Mouse (Mus musculus) lung, postnatal 0 days (tissue): ENCODE measurements around the gene Ngdn. TPM values are rescaled to one million over a fixed set of nuclear protein-coding genes. Genes with fewer than 3 reads are reported as not detected.

ENCODE experiments used
- ATAC-seq: fragments of 200-750 bp; cut with Nextera tagmentation; 2 replicates; pipeline ENCODE4 v1.8.0; 2017; ENCODE audit warnings: moderate library complexity
- DNase-seq: peaks from one replicate; pipeline ENCODE4 v3.0.0-alpha.2; 2016; ENCODE audit warnings: low spot score
- H3K27ac ChIP-seq: fragments of 300-500 bp; sonication (generic); 2 replicates; pipeline ENCODE4 v1.5.1; 2014; ENCODE audit warnings: antibody characterized with exemption, mild to moderate bottlenecking, low read length, mixed read lengths
- H3K27me3 ChIP-seq: fragments of 300-500 bp; sonication (generic); replicated peaks from 2 replicates; pipeline ENCODE4 v1.6.1; 2014; ENCODE audit warnings: low read length, mixed read lengths; ENCODE audit not compliant: insufficient read depth
- H3K36me3 ChIP-seq: fragments of 300-500 bp; sonication (generic); 2 replicates; pipeline ENCODE4 v1.6.1; 2014; ENCODE audit warnings: low read length, mixed read lengths; ENCODE audit not compliant: insufficient read depth
- H3K4me1 ChIP-seq: fragments of 300-500 bp; sonication (generic); 2 replicates; pipeline ENCODE4 v1.6.1; 2014; ENCODE audit warnings: antibody characterized with exemption, low read depth, low read length, mixed read lengths; ENCODE audit not compliant: insufficient read depth
- H3K4me2 ChIP-seq: fragments of 300-500 bp; sonication (generic); replicated peaks from 2 replicates; pipeline ENCODE4 v1.6.1; 2014; ENCODE audit warnings: low read depth, mild to moderate bottlenecking, low read length, moderate library complexity, mixed read lengths
- H3K4me3 ChIP-seq: fragments of 300-500 bp; sonication (generic); 2 replicates; pipeline ENCODE4 v1.5.1; 2014; ENCODE audit warnings: low read depth, low read length
- H3K9ac ChIP-seq: fragments of 300-500 bp; sonication (generic); replicated peaks from 2 replicates; pipeline ENCODE4 v1.6.1; 2014; ENCODE audit warnings: low read depth, mild to moderate bottlenecking
- H3K9me3 ChIP-seq: fragments of 300-500 bp; sonication (generic); 2 replicates; pipeline ENCODE4 v1.6.1; 2016; ENCODE audit warnings: low read length, mixed read lengths
- CTCF ChIP-seq: IDR thresholded peaks from 2 replicates; pipeline ENCODE4 v1.5.1; 2016; ENCODE audit warnings: antibody characterized with exemption, mild to moderate bottlenecking
- EP300 ChIP-seq: IDR thresholded peaks from 2 replicates; pipeline ENCODE4 v1.6.1; 2016; ENCODE audit warnings: antibody characterized with exemption, mild to moderate bottlenecking, control low read depth
- WGBS: fragments of 180-500 bp; shearing (Covaris S2); extraction: QIAGEN DNeasy Blood & Tissue Kit; methylation state at CpG from one replicate; pipeline ENCODE4 v1.1.7; 2014; 5-methylcytosine and 5-hydroxymethylcytosine counted together
- polyA plus RNA-seq: library from polyadenylated mRNA; unstranded; fragments of >200 nt; fragmentation: Nextera tagmentation; extraction: Ambion mirVana; gene quantifications from 2 replicates; pipeline ENCODE4 v1.2.1, GENCODE M21; 2015

Ngdn gene
- polyA plus RNA-seq, 1 experiment from 2014 or later, result 62.8 TPM

- ATAC-seq (no peak), DNase-seq (peak; percentile 10)
Measured at GRCm38 (mm10) chr14:55053708-55054190, 38.5 kb downstream of the Ngdn start.

GRCm38 (mm10) chr14:55054191-55054749 lies 39.0 kb downstream of the Ngdn start:
- WGBS, result 76% methylated on average over 10 of the region's 10 CpGs
- H3K27ac ChIP-seq, result no peak overlapping the region

More at GRCm38 (mm10) chr14:55053708-55054190, 38.5 kb downstream of the Ngdn start:
- Histone ChIP-seq H3K4me3 (no peak overlapping the region), H3K4me1 (no peaks in the 10 kb centered on the region), H3K27ac (no peak overlapping the region), H3K27me3 (no peaks in the 10 kb centered on the region), H3K9ac (no peak overlapping the region), H3K36me3 (no peaks in the 10 kb centered on the region), H3K4me2 (no peak overlapping the region), H3K9me3 (no peaks in the 10 kb centered on the region)
- no peak for TF ChIP-seq CTCF
- TF ChIP-seq EP300, result no peak
- WGBS, result 80% methylated on average over 17 of the region's 17 CpGs

GRCm38 (mm10) chr14:55055167-55055834 lies 40.0 kb downstream of the Ngdn start:
- Histone ChIP-seq H3K36me3 (no peaks in the 10 kb centered on the region), H3K9ac (no peak overlapping the region), H3K4me2 (no peak overlapping the region), H3K4me1 (no peaks in the 10 kb centered on the region), H3K4me3 (no peak overlapping the region), H3K27me3 (no peaks in the 10 kb centered on the region), H3K27ac (no peak overlapping the region), H3K9me3 (no peaks in the 10 kb centered on the region)
- ATAC-seq (peak; percentile 40), DNase-seq (peak; percentile 14)
- WGBS, result 54% methylated on average over 11 of the region's 11 CpGs
- TF ChIP-seq CTCF (no peak), EP300 (no peak)

More at GRCm38 (mm10) chr14:55054191-55054749, 39.0 kb downstream of the Ngdn start:
- H3K4me1 ChIP-seq, result no peaks in the 10 kb centered on the region
- H3K4me3 ChIP-seq, result no peak overlapping the region
- DNase-seq (no peak), ATAC-seq (no peak)
- TF ChIP-seq CTCF (no peak), EP300 (no peak)
- H3K36me3 ChIP-seq, result no peaks in the 10 kb centered on the region
- H3K9me3 ChIP-seq, result no peaks in the 10 kb centered on the region
- no peak overlapping the region for H3K4me2 ChIP-seq
- no peak overlapping the region for H3K9ac ChIP-seq
- H3K27me3 ChIP-seq, result no peaks in the 10 kb centered on the region

GRCm38 (mm10) chr14:55059009-55059408 lies 43.8 kb downstream of the Ngdn start:
- no peaks in the 10 kb centered on the region for H3K36me3 ChIP-seq
- H3K9me3 ChIP-seq, result no peaks in the 10 kb centered on the region
- no peak overlapping the region for H3K4me3 ChIP-seq
- no peak overlapping the region for H3K27ac ChIP-seq
- ATAC-seq (no peak), DNase-seq (no peak)
- no peak overlapping the region for H3K4me2 ChIP-seq
- no peaks in the 10 kb centered on the region for H3K27me3 ChIP-seq
- 70% methylated on average over 1 of the region's 1 CpGs for WGBS
- H3K9ac ChIP-seq, result no peak overlapping the region
- no peaks in the 10 kb centered on the region for H3K4me1 ChIP-seq
- no peak for TF ChIP-seq CTCF
- no peak for TF ChIP-seq EP300

- Histone ChIP-seq H3K4me3 (no peak overlapping the region), H3K4me2 (no peak overlapping the region), H3K4me1 (no peaks in the 10 kb centered on the region), H3K9ac (no peak overlapping the region), H3K9me3 (no peaks in the 10 kb centered on the region), H3K27me3 (no peaks in the 10 kb centered on the region), H3K36me3 (no peaks in the 10 kb centered on the region), H3K27ac (no peak overlapping the region)
- no peak for DNase-seq
- WGBS, result 70% methylated on average over 5 of the region's 5 CpGs
- no peak for ATAC-seq
- TF ChIP-seq EP300 (no peak), CTCF (no peak)
Measured at GRCm38 (mm10) chr14:55059931-55060330, 44.7 kb downstream of the Ngdn start.

- Histone ChIP-seq H3K9me3 (no peaks in the 10 kb centered on the region), H3K4me2 (no peak overlapping the region), H3K4me1 (no peaks in the 10 kb centered on the region), H3K27me3 (no peaks in the 10 kb centered on the region), H3K4me3 (no peak overlapping the region), H3K36me3 (no peaks in the 10 kb centered on the region), H3K9ac (no peak overlapping the region), H3K27ac (no peak overlapping the region)
- TF ChIP-seq CTCF, result no peak
- TF ChIP-seq EP300, result no peak
- no peak for ATAC-seq
- DNase-seq, result no peak
- 48% methylated on average over 7 of the region's 7 CpGs for WGBS
Measured at GRCm38 (mm10) chr14:55061845-55062244, 46.6 kb downstream of the Ngdn start.
